Mouse (Mus musculus) midbrain, embryonic 11.5 days (tissue): ENCODE results near the gene Hoxa6. TPM values are rescaled to one million over a fixed set of nuclear protein-coding genes. Genes with fewer than 3 reads are reported as not detected.

Source experiments
- ATAC-seq: fragments of 200-750 bp; cut with Nextera tagmentation; 2 replicates; pipeline ENCODE4 v1.8.0; 2017; ENCODE audit warnings: moderate TSS enrichment, moderate library complexity; ENCODE audit not compliant: low FRiP score
- DNase-seq: peaks from one replicate; pipeline ENCODE4 v3.0.0; 2015; ENCODE audit warnings: low spot score; ENCODE audit errors: missing footprints
- H3K27ac ChIP-seq: fragments of 300-500 bp; sonication (generic); 2 replicates; pipeline ENCODE4 v1.5.1; 2014; ENCODE audit warnings: low read depth, low read length
- H3K27me3 ChIP-seq: fragments of 300-500 bp; sonication (generic); 2 replicates; pipeline ENCODE4 v1.6.1; 2014; ENCODE audit warnings: mild to moderate bottlenecking, low read length, moderate library complexity, mixed read lengths; ENCODE audit not compliant: control insufficient read depth, insufficient read depth
- H3K36me3 ChIP-seq: fragments of 300-500 bp; sonication (generic); 2 replicates; pipeline ENCODE4 v1.6.1; 2014; ENCODE audit warnings: mild to moderate bottlenecking, low read length, moderate library complexity, mixed read lengths; ENCODE audit not compliant: control insufficient read depth, insufficient read depth
- H3K4me1 ChIP-seq: fragments of 300-500 bp; sonication (generic); 2 replicates; pipeline ENCODE4 v1.6.1; 2014; ENCODE audit warnings: low read length; ENCODE audit not compliant: control insufficient read depth, insufficient read depth
- H3K4me2 ChIP-seq: fragments of 300-500 bp; sonication (generic); 2 replicates; pipeline ENCODE4 v1.6.1; 2014; ENCODE audit warnings: mild to moderate bottlenecking, moderate library complexity
- H3K4me3 ChIP-seq: fragments of 300-500 bp; sonication (generic); 2 replicates; pipeline ENCODE4 v1.5.1; 2014; ENCODE audit warnings: low read depth, low read length
- H3K9ac ChIP-seq: fragments of 300-500 bp; sonication (generic); 2 replicates; pipeline ENCODE4 v1.6.1; 2014; ENCODE audit warnings: low read length
- H3K9me3 ChIP-seq: fragments of 300-500 bp; sonication (generic); 2 replicates; pipeline ENCODE4 v1.6.1; 2016; ENCODE audit warnings: low read length; ENCODE audit not compliant: control insufficient read depth
- WGBS: fragments of 180-500 bp; shearing (Covaris S2); extraction: QIAGEN DNeasy Blood & Tissue Kit; methylation state at CpG from one replicate; pipeline ENCODE4 v1.1.7; 2014; 5-methylcytosine and 5-hydroxymethylcytosine counted together
- polyA plus RNA-seq: library from polyadenylated mRNA; unstranded; fragments of >200 nt; fragmentation: Nextera tagmentation; extraction: Ambion mirVana; gene quantifications from 2 replicates; pipeline ENCODE4 v1.2.1, GENCODE M21; 2014

Hoxa6 gene
- polyA plus RNA-seq, 1 experiment from 2014 or later: not detected

- Histone ChIP-seq H3K4me3 (no peak overlapping the region), H3K36me3 (no peaks in the 10 kb centered on the region), H3K4me2 (no peak overlapping the region), H3K4me1 (no peaks in the 10 kb centered on the region; the same call in 1 of the 2 replicates), H3K9ac (no peak overlapping the region), H3K9me3 (no peaks in the 10 kb centered on the region), H3K27ac (no peak overlapping the region), H3K27me3 (peaks cover 95% of the 10 kb centered on the region)
- DNase-seq: no peak
- 19% methylated on average over 6 of the region's 6 CpGs for WGBS
- no peak for ATAC-seq
Measured at GRCm38 (mm10) chr6:52235866-52236265, 27.3 kb upstream of the Hoxa6 start.

DNA sequence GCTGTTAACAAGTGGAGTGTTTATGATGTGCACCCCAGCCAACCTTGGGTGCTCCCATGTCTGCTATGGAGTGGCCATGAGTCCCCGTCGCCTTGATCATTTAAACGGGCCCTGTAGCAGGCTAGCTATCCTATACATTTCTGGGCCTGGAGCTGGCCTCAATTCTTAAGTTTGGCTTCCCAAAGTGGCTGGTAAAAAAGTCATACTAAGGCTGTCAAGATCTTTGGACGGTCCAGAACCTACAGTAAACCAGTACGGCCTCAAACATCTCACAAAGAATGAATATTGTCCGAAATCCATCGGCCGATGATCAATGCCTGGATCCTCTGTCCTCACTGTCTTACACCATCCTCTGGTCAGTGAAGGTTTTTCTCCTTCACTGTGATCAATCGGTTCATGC is 26.7 kb upstream of the Hoxa6 start:
- H3K4me1 ChIP-seq: no peaks in the 10 kb centered on the region; the same call in 1 of the 2 replicates
- H3K27me3 ChIP-seq: peaks cover 95% of the 10 kb centered on the region
- no peak overlapping the region for H3K9ac ChIP-seq
- no peak for ATAC-seq
- DNase-seq: no peak
- H3K4me2 ChIP-seq: no peak overlapping the region
- no peaks in the 10 kb centered on the region for H3K36me3 ChIP-seq
- H3K9me3 ChIP-seq: no peaks in the 10 kb centered on the region
- no peak overlapping the region for H3K4me3 ChIP-seq
- H3K27ac ChIP-seq: no peak overlapping the region
- WGBS: 26% methylated on average over 9 of the region's 9 CpGs

- no peak overlapping the region for H3K27ac ChIP-seq
- H3K36me3 ChIP-seq: no peaks in the 10 kb centered on the region
- H3K4me3 ChIP-seq: no peak overlapping the region
- ATAC-seq: no peak
- no peak for DNase-seq
- no peak overlapping the region for H3K4me2 ChIP-seq
- no peaks in the 10 kb centered on the region for H3K9me3 ChIP-seq
- H3K9ac ChIP-seq: no peak overlapping the region
- peaks cover 95% of the 10 kb centered on the region for H3K27me3 ChIP-seq
- WGBS: 2% methylated on average over 63 of the region's 68 CpGs
- H3K4me1 ChIP-seq: no peaks in the 10 kb centered on the region; the same call in 1 of the 2 replicates
Measured at GRCm38 (mm10) chr6:52234428-52235140, 26.1 kb upstream of the Hoxa6 start.

- H3K27me3 ChIP-seq: peaks cover 95% of the 10 kb centered on the region
- no peak overlapping the region for H3K4me3 ChIP-seq
- no peak overlapping the region for H3K27ac ChIP-seq
- ATAC-seq (no peak), DNase-seq (no peak)
- 1% methylated on average over 69 of the region's 70 CpGs for WGBS
- H3K36me3 ChIP-seq: no peaks in the 10 kb centered on the region
- H3K4me1 ChIP-seq: no peaks in the 10 kb centered on the region; the same call in 1 of the 2 replicates
- no peak overlapping the region for H3K4me2 ChIP-seq
- no peak overlapping the region for H3K9ac ChIP-seq
- H3K9me3 ChIP-seq: no peaks in the 10 kb centered on the region
Measured at GRCm38 (mm10) chr6:52233546-52234427, 25.3 kb upstream of the Hoxa6 start.

GRCm38 (mm10) chr6:52232984-52233545 is 24.5 kb upstream of the Hoxa6 start:
- H3K9ac ChIP-seq: no peak overlapping the region
- H3K4me2 ChIP-seq: no peak overlapping the region
- H3K27ac ChIP-seq: no peak overlapping the region
- peak; percentile 97 for DNase-seq
- no peaks in the 10 kb centered on the region for H3K9me3 ChIP-seq
- WGBS: under 1% methylated on average over 23 of the region's 23 CpGs
- H3K36me3 ChIP-seq: no peaks in the 10 kb centered on the region
- H3K4me1 ChIP-seq: no peaks in the 10 kb centered on the region; the same call in 1 of the 2 replicates
- no peak for ATAC-seq
- peaks cover 94% of the 10 kb centered on the region for H3K27me3 ChIP-seq
- no peak overlapping the region for H3K4me3 ChIP-seq

DNA sequence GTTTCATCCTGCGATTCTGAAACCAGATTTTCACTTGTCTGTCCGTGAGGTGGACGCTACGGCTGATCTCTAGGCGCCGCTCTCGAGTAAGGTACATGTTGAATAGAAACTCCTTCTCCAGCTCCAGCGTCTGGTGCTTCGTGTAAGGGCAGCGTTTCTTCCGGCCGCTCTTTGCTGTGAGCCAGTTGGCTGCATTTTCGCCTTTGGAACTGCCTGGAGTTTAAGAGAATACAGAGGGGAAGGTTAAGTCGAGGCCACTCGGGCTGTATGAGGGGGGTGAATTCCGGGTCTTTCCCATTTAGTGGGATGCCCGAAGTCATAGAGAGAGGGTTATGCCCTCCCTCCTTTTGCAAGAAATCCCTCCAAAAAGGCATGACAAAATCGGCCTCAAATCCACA is 24.0 kb upstream of the Hoxa6 start:
- Histone ChIP-seq H3K27me3 (peaks cover 93% of the 10 kb centered on the region), H3K27ac (no peak overlapping the region), H3K9ac (no peak overlapping the region), H3K4me2 (no peak overlapping the region), H3K36me3 (no peaks in the 10 kb centered on the region), H3K9me3 (no peaks in the 10 kb centered on the region), H3K4me3 (no peak overlapping the region), H3K4me1 (no peaks in the 10 kb centered on the region; the same call in 1 of the 2 replicates)
- peak; percentile 97 for DNase-seq
- ATAC-seq: no peak
- WGBS: 1% methylated on average over 18 of the region's 18 CpGs

- Histone ChIP-seq H3K27ac (no peak overlapping the region), H3K27me3 (peaks cover 93% of the 10 kb centered on the region), H3K4me2 (no peak overlapping the region), H3K9me3 (no peaks in the 10 kb centered on the region), H3K4me1 (no peaks in the 10 kb centered on the region; the same call in 1 of the 2 replicates), H3K36me3 (no peaks in the 10 kb centered on the region), H3K9ac (no peak overlapping the region), H3K4me3 (no peak overlapping the region)
- ATAC-seq (no peak), DNase-seq (peak; percentile 96)
- 1% methylated on average over 18 of the region's 18 CpGs for WGBS
Measured at GRCm38 (mm10) chr6:52231885-52232567, 23.5 kb upstream of the Hoxa6 start.

DNA sequence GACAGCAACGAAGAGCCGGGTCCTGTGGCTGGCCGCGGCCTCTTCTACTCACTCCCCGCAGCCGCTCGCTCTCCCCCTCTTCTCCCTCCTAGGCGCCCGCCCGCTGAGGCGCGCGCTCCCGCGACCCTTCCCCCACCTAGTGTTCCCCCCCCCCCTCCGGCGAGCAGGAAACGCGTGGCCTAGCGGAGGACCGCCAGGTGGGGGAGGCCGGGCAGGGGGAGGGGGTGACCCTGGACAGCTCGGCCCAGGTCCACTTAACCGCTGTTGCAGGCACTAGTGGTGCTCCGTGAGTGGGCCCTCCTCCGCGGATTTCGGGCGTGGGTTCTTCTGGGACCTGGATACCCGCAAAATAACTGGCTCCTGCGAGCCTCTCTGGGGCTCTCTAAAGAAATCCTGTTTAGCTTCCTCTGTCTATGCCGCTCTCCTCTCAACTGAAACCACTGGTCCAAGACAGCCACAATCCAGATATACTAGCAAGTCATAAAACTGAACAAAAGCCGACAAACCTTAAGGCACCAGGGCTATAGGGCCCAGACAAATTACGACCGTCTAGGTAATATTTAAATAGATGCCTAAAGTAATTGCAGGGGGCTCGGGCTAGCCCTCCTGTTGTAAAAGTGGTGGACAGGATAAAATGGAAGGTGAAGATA is 22.1 kb upstream of the Hoxa6 start, which contains the start of gene Hoxa9:
Hoxa9 (minus strand) TSS at position 574 of the 650 bp plus-strand sequence.
- Histone ChIP-seq H3K36me3 (no peaks in the 10 kb centered on the region), H3K4me3 (no peak within 1 kb of the TSS), H3K9me3 (no peaks in the 10 kb centered on the region), H3K9ac (no peak within 1 kb of the TSS), H3K4me2 (no peak within 1 kb of the TSS), H3K27me3 (peaks cover 93% of the 10 kb centered on the region), H3K4me1 (no peaks in the 10 kb centered on the region; the same call in 1 of the 2 replicates), H3K27ac (no peak within 1 kb of the TSS)
- whole genome bisulfite sequencing: 1% methylated on average over 27 of the region's 36 CpGs
- ATAC-seq (no peak), DNase-seq (peak; percentile 96)
